ENCODE assay signal across 18 mouse cellular contexts in genomic region chr10:53463471-53463870, GRCm38 (mm10).
DNase-seq lines count a peak whose midpoint lies in the region; ATAC-seq and TF ChIP-seq lines count a peak whose summit lies in the region.
"Had no signal": no experiment of that assay in that cellular context is flagged by ENCODE, and none has a peak within 500 bp of the region (broad histone marks: within the 10 kb centered on the region; RNA-seq: fewer than 3 reads in every experiment).

No protein-coding gene starts in this region.

- peaks cover 10% of the 10 kb centered on the region; the same call in 1 of the 2 replicates for H3K4me1 ChIP-seq in kidney, postnatal 0 days (replicated peaks; ENCODE audit: insufficient read depth, low read length)
- 0 out of 2 replicates have a peak, but pooled peaks cover 4% of the 10 kb centered on the region for H3K4me1 ChIP-seq in kidney, embryonic 16.5 days (ENCODE audit: insufficient read depth, low read length)
- H3K4me1 ChIP-seq in midbrain, embryonic 11.5 days (ENCODE audit: control insufficient read depth, insufficient read depth, low read length) = peaks cover 6% of the 10 kb centered on the region
- peaks cover 17% of the 10 kb centered on the region for H3K4me1 ChIP-seq in neural tube, embryonic 15.5 days

- TF ChIP-seq CTCF in gastrocnemius, adult 2 months (IDR thresholded peaks at IDR 0.05) = no peak
- no peak for TF ChIP-seq CTCF in kidney, postnatal 0 days (IDR thresholded peaks at IDR 0.05; ENCODE audit: low read depth)

- 41% methylated on average over 3 of the region's 3 CpGs for WGBS in kidney, postnatal 0 days
- WGBS in kidney, embryonic 16.5 days = 47% methylated on average over 3 of the region's 3 CpGs
- 24% methylated on average over 3 of the region's 3 CpGs for WGBS in midbrain, embryonic 11.5 days
- WGBS in neural tube, embryonic 15.5 days = 31% methylated on average over 3 of the region's 3 CpGs

- H3K4me2 ChIP-seq in kidney, postnatal 0 days (ENCODE audit: low read length) = no peak overlapping the region
- no peak overlapping the region for H3K4me2 ChIP-seq in kidney, embryonic 16.5 days (replicated peaks; ENCODE audit: low read depth, low read length)
- H3K4me2 ChIP-seq in midbrain, embryonic 11.5 days = no peak overlapping the region
- peak overlapping the region; percentile 50; the same call in 1 of the 2 replicates for H3K4me2 ChIP-seq in neural tube, embryonic 15.5 days
- H3K4me2 ChIP-seq: limb, embryonic 15.5 days; liver, embryonic 15.5 days; stomach, embryonic 15.5 days had no signal

- DNase-seq in gastrocnemius, adult 2 months = no peak
- DNase-seq in gastrocnemius, postnatal 14 days = no peak
- DNase-seq in kidney, postnatal 0 days (ENCODE audit: low spot score) = no peak
- no peak for DNase-seq in midbrain, embryonic 11.5 days (ENCODE audit: low spot score, missing footprints)
- DNase-seq in embryo, embryonic 10 days (ENCODE audit: low spot score) = no peak
- DNase-seq in cerebellum, adult 9-11 months = no peak
- DNase-seq: cerebellum, adult 18-20 months; cerebellum, postnatal 36 days had no signal

- H3K4me3 ChIP-seq in gastrocnemius, adult 2 months = peak overlapping the region; percentile 63
- no peak overlapping the region for H3K4me3 ChIP-seq in kidney, postnatal 0 days (replicated peaks; ENCODE audit: low read depth, low read length)
- no peak overlapping the region for H3K4me3 ChIP-seq in kidney, embryonic 16.5 days (ENCODE audit: low read length)
- H3K4me3 ChIP-seq in midbrain, embryonic 11.5 days (ENCODE audit: low read depth, low read length) = no peak overlapping the region
- no peak overlapping the region for H3K4me3 ChIP-seq in neural tube, embryonic 15.5 days (replicated peaks)
- H3K4me3 ChIP-seq: forebrain, embryonic 12.5 days; limb, embryonic 15.5 days; liver, embryonic 15.5 days; stomach, embryonic 15.5 days had no signal

- intact Hi-C loops in gastrocnemius, adult 2 months (cut with DNase I) = loop anchor here (2.0 to 5.0 kb wide), 2 partner anchors 29 to 66 kb away; no protein-coding TSS in a partner anchor
- intact Hi-C loops in gastrocnemius, postnatal 14 days (cut with DNase I; ENCODE audit: low total_unique reads) = no loop called here

- peak overlapping the region; percentile 87 for H3K27ac ChIP-seq in gastrocnemius, adult 2 months
- H3K27ac ChIP-seq in kidney, postnatal 0 days = 0 out of 2 replicates have a peak overlapping the region, but pooled peaks have one; percentile 10
- no peak overlapping the region for H3K27ac ChIP-seq in kidney, embryonic 16.5 days (ENCODE audit: low read length)
- no peak overlapping the region for H3K27ac ChIP-seq in midbrain, embryonic 11.5 days (ENCODE audit: low read depth, low read length)
- peak overlapping the region; percentile 70; the same call in 1 of the 2 replicates for H3K27ac ChIP-seq in neural tube, embryonic 15.5 days (replicated peaks)
- H3K27ac ChIP-seq: limb, embryonic 15.5 days; liver, embryonic 15.5 days; macrophage; stomach, embryonic 15.5 days had no signal

- no peaks in the 10 kb centered on the region for H3K36me3 ChIP-seq in kidney, postnatal 0 days (ENCODE audit: insufficient read depth, low read length)
- H3K36me3 ChIP-seq in kidney, embryonic 16.5 days (ENCODE audit: insufficient read depth, low read length) = no peaks in the 10 kb centered on the region
- H3K36me3 ChIP-seq in midbrain, embryonic 11.5 days (ENCODE audit: control insufficient read depth, insufficient read depth, low read length) = no peaks in the 10 kb centered on the region
- no peaks in the 10 kb centered on the region for H3K36me3 ChIP-seq in neural tube, embryonic 15.5 days
- H3K36me3 ChIP-seq: forebrain, embryonic 12.5 days; heart, embryonic 15.5 days; limb, embryonic 15.5 days; liver, embryonic 15.5 days; stomach, embryonic 15.5 days had no signal

- no peak overlapping the region for H3K9ac ChIP-seq in kidney, postnatal 0 days (ENCODE audit: low read depth, low read length)
- no peak overlapping the region for H3K9ac ChIP-seq in kidney, embryonic 16.5 days (replicated peaks; ENCODE audit: low read length)
- H3K9ac ChIP-seq in midbrain, embryonic 11.5 days (ENCODE audit: low read length) = no peak overlapping the region
- H3K9ac ChIP-seq in neural tube, embryonic 15.5 days (replicated peaks) = 0 out of 2 replicates have a peak overlapping the region, but pooled peaks have one; percentile 8
- H3K9ac ChIP-seq: forebrain, embryonic 12.5 days; limb, embryonic 15.5 days; liver, embryonic 15.5 days; stomach, embryonic 15.5 days had no signal

- no peak for ATAC-seq in kidney, postnatal 0 days (replicated peaks; ENCODE audit: low FRiP score, low read depth)
- ATAC-seq in kidney, embryonic 16.5 days (ENCODE audit: low FRiP score, low TSS enrichment) = no peak
- ATAC-seq in midbrain, embryonic 11.5 days (ENCODE audit: low FRiP score) = 0 out of 2 replicates have a peak, but pooled peaks have one; percentile 18
- peak; percentile 20; the same call in 1 of the 2 replicates for ATAC-seq in neural tube, embryonic 15.5 days (ENCODE audit: low FRiP score)
- ATAC-seq: intestine, postnatal 0 days had no signal

- H3K9me3 ChIP-seq in kidney, postnatal 0 days (replicated peaks; ENCODE audit: low read length) = no peaks in the 10 kb centered on the region
- H3K9me3 ChIP-seq in kidney, embryonic 16.5 days (ENCODE audit: low read length) = no peaks in the 10 kb centered on the region
- no peaks in the 10 kb centered on the region for H3K9me3 ChIP-seq in midbrain, embryonic 11.5 days (ENCODE audit: control insufficient read depth, low read length)
- H3K9me3 ChIP-seq in neural tube, embryonic 15.5 days (replicated peaks) = no peaks in the 10 kb centered on the region
- H3K9me3 ChIP-seq: forebrain, embryonic 12.5 days; heart, embryonic 15.5 days; limb, embryonic 15.5 days; liver, embryonic 15.5 days; stomach, embryonic 15.5 days had no signal

- no peaks in the 10 kb centered on the region for H3K27me3 ChIP-seq in kidney, postnatal 0 days (ENCODE audit: insufficient read depth, low read length)
- H3K27me3 ChIP-seq in kidney, embryonic 16.5 days (ENCODE audit: insufficient read depth, low read length) = no peaks in the 10 kb centered on the region
- no peaks in the 10 kb centered on the region for H3K27me3 ChIP-seq in midbrain, embryonic 11.5 days (ENCODE audit: control insufficient read depth, insufficient read depth, low read length)
- no peaks in the 10 kb centered on the region for H3K27me3 ChIP-seq in neural tube, embryonic 15.5 days (replicated peaks)
- H3K27me3 ChIP-seq: CH12.LX; forebrain, embryonic 12.5 days; heart, embryonic 15.5 days; limb, embryonic 15.5 days; liver, embryonic 15.5 days; stomach, embryonic 15.5 days had no signal

Comparison
In these comparisons a context has a peak if more than half of its experiments do, and no peak if none do; other contexts are left out.
1. H3K27ac ChIP-seq: peak in gastrocnemius, adult 2 months (single experiment), kidney, postnatal 0 days (single experiment) and neural tube, embryonic 15.5 days (single experiment); none in kidney, embryonic 16.5 days (single experiment) and midbrain, embryonic 11.5 days (single experiment).
2. ATAC-seq: peak in midbrain, embryonic 11.5 days (single experiment) and neural tube, embryonic 15.5 days (single experiment); none in kidney, postnatal 0 days (single experiment) and kidney, embryonic 16.5 days (single experiment).